Mouse (Mus musculus): ENCODE data around the gene Tnrc6b. TPM values are rescaled to one million over a fixed set of nuclear protein-coding genes. Genes with fewer than 3 reads are reported as not detected.

Gene Tnrc6b
- polyA plus RNA-seq, 2 experiments, result 8.1 to 8.8 TPM

- no peaks in the 10 kb centered on the region for H3K36me3 ChIP-seq (replicated peaks; ENCODE audit: control insufficient read depth, insufficient read depth, low read depth)
- no peak within 1 kb of the TSS for H3K27ac ChIP-seq
- peak within 1 kb of the TSS; percentile 82 to 85 for H3K4me3 ChIP-seq (ENCODE audit: insufficient read depth in 1 of 2, low read depth in 2 of 2, low read length in 2 of 2)
- WGBS (ENCODE audit: insufficient replicate concordance), result under 1% methylated on average over 66 of the region's 67 CpGs
- peak within 1 kb of the TSS; percentile 72 for H3K4me2 ChIP-seq (ENCODE audit: low read depth)
- peak; percentile 86 for ATAC-seq (ENCODE audit: insufficient read depth)
- no peaks in the 10 kb centered on the region for H3K27me3 ChIP-seq (ENCODE audit: control insufficient read depth, insufficient read depth, low read length)
- DNase-seq (ENCODE audit: low read depth in 3 of 3, low spot score in 3 of 3), result peak; percentile 67 to 72 (median 67)
- peaks cover 0 to 22% of the 10 kb centered on the region in 2 experiments; a peak in 3 of 4 replicates for H3K4me1 ChIP-seq (replicated peaks; ENCODE audit: control insufficient read depth in 2 of 2, insufficient read depth in 2 of 2, low read length in 1 of 2)
- TF ChIP-seq EP300 (IDR thresholded peaks at IDR 0.05; ENCODE audit: low read depth) (no peak), CTCF (IDR thresholded peaks at IDR 0.05; ENCODE audit: low read depth) (no peak)
- peak within 1 kb of the TSS; percentile 74 for H3K9ac ChIP-seq (replicated peaks)
- no peaks in the 10 kb centered on the region for H3K9me3 ChIP-seq (ENCODE audit: control insufficient read depth, low read length)
These were observed 266.7 kb downstream of the Tnrc6b start, which contains the start of gene Sgsm3 for GRCm38 (mm10) chr15:80977620-80978334. TSS of gene Sgsm3 (plus strand) at chr15:80977765.

DNA sequence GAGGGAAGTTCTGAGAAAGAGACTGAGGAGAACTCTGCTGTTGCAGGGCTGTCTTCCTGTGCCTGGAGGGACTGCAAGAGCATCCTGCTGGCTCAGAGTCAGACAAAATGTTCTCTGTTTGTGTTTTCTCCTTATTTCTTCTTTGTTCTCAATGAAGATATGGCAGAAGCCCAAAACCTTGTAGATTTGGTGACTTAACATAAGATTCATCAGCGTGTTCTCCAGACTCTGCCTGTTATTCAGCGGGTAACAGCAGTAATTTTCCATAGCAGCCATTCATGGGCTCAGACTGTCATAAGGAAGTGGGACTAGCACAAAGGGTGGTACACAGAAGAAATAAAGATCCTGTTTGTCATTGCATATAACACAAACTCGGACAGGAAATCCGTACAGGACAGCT is 268.5 kb downstream of the Tnrc6b start:
- 63% methylated on average over 4 of the region's 4 CpGs for WGBS (ENCODE audit: insufficient replicate concordance)
- no peaks in the 10 kb centered on the region for H3K9me3 ChIP-seq (ENCODE audit: control insufficient read depth, low read length)
- ATAC-seq (ENCODE audit: insufficient read depth) (no peak), DNase-seq (ENCODE audit: low read depth in 3 of 3, low spot score in 3 of 3) (no peak)
- H3K4me1 ChIP-seq (replicated peaks; ENCODE audit: control insufficient read depth in 2 of 2, insufficient read depth in 2 of 2, low read length in 1 of 2), result peaks cover 0 to 22% of the 10 kb centered on the region in 2 experiments; a peak in 3 of 4 replicates
- no peak for TF ChIP-seq EP300 (IDR thresholded peaks at IDR 0.05; ENCODE audit: low read depth)
- TF ChIP-seq CTCF (IDR thresholded peaks at IDR 0.05; ENCODE audit: low read depth), result no peak
- H3K4me2 ChIP-seq (ENCODE audit: low read depth), result no peak overlapping the region
- no peaks in the 10 kb centered on the region for H3K36me3 ChIP-seq (replicated peaks; ENCODE audit: control insufficient read depth, insufficient read depth, low read depth)
- no peak overlapping the region for H3K4me3 ChIP-seq (ENCODE audit: insufficient read depth in 1 of 2, low read depth in 2 of 2, low read length in 2 of 2)
- no peak overlapping the region for H3K9ac ChIP-seq (replicated peaks)
- no peak overlapping the region for H3K27ac ChIP-seq
- H3K27me3 ChIP-seq (ENCODE audit: control insufficient read depth, insufficient read depth, low read length), result no peaks in the 10 kb centered on the region

GRCm38 (mm10) chr15:80981176-80981575 is 270.1 kb downstream of the Tnrc6b start:
- H3K27ac ChIP-seq, result no peak overlapping the region
- H3K9ac ChIP-seq (replicated peaks), result no peak overlapping the region
- TF ChIP-seq CTCF (IDR thresholded peaks at IDR 0.05; ENCODE audit: low read depth) (no peak), EP300 (IDR thresholded peaks at IDR 0.05; ENCODE audit: low read depth) (peak; percentile 53; the same call in 1 of the 2 replicates)
- H3K4me1 ChIP-seq (replicated peaks; ENCODE audit: control insufficient read depth in 2 of 2, insufficient read depth in 2 of 2, low read length in 1 of 2), result peaks cover 0 to 22% of the 10 kb centered on the region in 2 experiments; a peak in 3 of 4 replicates
- DNase-seq (ENCODE audit: low read depth in 3 of 3, low spot score in 3 of 3) (peak in 1 of 3 experiments; percentile 28), ATAC-seq (ENCODE audit: insufficient read depth) (peak; percentile 66)
- H3K4me3 ChIP-seq (ENCODE audit: insufficient read depth in 1 of 2, low read depth in 2 of 2, low read length in 2 of 2), result no peak overlapping the region
- WGBS (ENCODE audit: insufficient replicate concordance), result 26% methylated on average over 4 of the region's 4 CpGs
- H3K27me3 ChIP-seq (ENCODE audit: control insufficient read depth, insufficient read depth, low read length), result no peaks in the 10 kb centered on the region
- no peak overlapping the region for H3K4me2 ChIP-seq (ENCODE audit: low read depth)
- no peaks in the 10 kb centered on the region for H3K9me3 ChIP-seq (ENCODE audit: control insufficient read depth, low read length)
- no peaks in the 10 kb centered on the region for H3K36me3 ChIP-seq (replicated peaks; ENCODE audit: control insufficient read depth, insufficient read depth, low read depth)

DNA sequence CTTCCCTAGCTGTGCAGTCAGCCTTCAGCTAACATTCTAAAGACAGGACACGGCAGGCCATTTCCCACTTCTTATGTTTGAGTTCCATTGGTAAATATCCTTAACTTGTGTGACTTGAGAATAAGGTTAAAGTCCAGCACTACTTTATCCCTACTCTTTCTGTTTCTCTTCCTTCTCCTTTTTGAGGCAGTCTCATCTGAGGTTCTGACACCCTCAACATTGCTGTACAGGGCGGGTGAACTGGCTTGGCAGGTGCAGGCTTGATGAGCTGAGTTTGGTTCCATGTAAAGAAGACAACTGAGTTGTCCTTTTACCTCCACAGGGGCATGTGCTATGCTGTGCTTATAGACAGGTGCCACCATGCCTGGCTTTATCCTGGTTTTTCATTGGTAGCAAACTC is 272.2 kb downstream of the Tnrc6b start:
- Histone ChIP-seq H3K9ac (replicated peaks) (no peak overlapping the region), H3K4me3 (ENCODE audit: insufficient read depth in 1 of 2, low read depth in 2 of 2, low read length in 2 of 2) (no peak overlapping the region), H3K4me1 (replicated peaks; ENCODE audit: control insufficient read depth in 2 of 2, insufficient read depth in 2 of 2, low read length in 1 of 2) (peaks cover 2 to 25% of the 10 kb centered on the region in 2 experiments; a peak in 3 of 4 replicates), H3K27me3 (ENCODE audit: control insufficient read depth, insufficient read depth, low read length) (no peaks in the 10 kb centered on the region), H3K27ac (no peak overlapping the region), H3K4me2 (ENCODE audit: low read depth) (no peak overlapping the region), H3K9me3 (ENCODE audit: control insufficient read depth, low read length) (no peaks in the 10 kb centered on the region), H3K36me3 (replicated peaks; ENCODE audit: control insufficient read depth, insufficient read depth, low read depth) (no peaks in the 10 kb centered on the region)
- WGBS (ENCODE audit: insufficient replicate concordance), result 84% methylated on average over 2 of the region's 2 CpGs
- ATAC-seq (ENCODE audit: insufficient read depth) (no peak), DNase-seq (ENCODE audit: low read depth in 3 of 3, low spot score in 3 of 3) (no peak)
- TF ChIP-seq CTCF (IDR thresholded peaks at IDR 0.05; ENCODE audit: low read depth) (no peak), EP300 (IDR thresholded peaks at IDR 0.05; ENCODE audit: low read depth) (no peak)

- Histone ChIP-seq H3K9ac (replicated peaks) (no peak overlapping the region), H3K36me3 (replicated peaks; ENCODE audit: control insufficient read depth, insufficient read depth, low read depth) (no peaks in the 10 kb centered on the region), H3K4me3 (ENCODE audit: insufficient read depth in 1 of 2, low read depth in 2 of 2, low read length in 2 of 2) (no peak overlapping the region), H3K27me3 (ENCODE audit: control insufficient read depth, insufficient read depth, low read length) (no peaks in the 10 kb centered on the region), H3K27ac (no peak overlapping the region), H3K9me3 (ENCODE audit: control insufficient read depth, low read length) (no peaks in the 10 kb centered on the region), H3K4me1 (replicated peaks; ENCODE audit: control insufficient read depth in 2 of 2, insufficient read depth in 2 of 2, low read length in 1 of 2) (peaks cover 2 to 10% of the 10 kb centered on the region in 2 experiments; a peak in 3 of 4 replicates), H3K4me2 (ENCODE audit: low read depth) (no peak overlapping the region)
- TF ChIP-seq EP300 (IDR thresholded peaks at IDR 0.05; ENCODE audit: low read depth) (no peak), CTCF (IDR thresholded peaks at IDR 0.05; ENCODE audit: low read depth) (no peak)
- peak; percentile 65; the same call in 1 of the 2 replicates for ATAC-seq (ENCODE audit: insufficient read depth)
- DNase-seq (ENCODE audit: low read depth in 3 of 3, low spot score in 3 of 3), result no peak
- 14% methylated on average over 1 of the region's 1 CpGs for WGBS (ENCODE audit: insufficient replicate concordance)
These were observed 277.2 kb downstream of the Tnrc6b start for GRCm38 (mm10) chr15:80988331-80988730.
